Mouse (Mus musculus) 416B (cell line): ENCODE data around the gene Mrps24.
A peak's percentile ranks its signal among the peaks of the same experiment; 100 is the strongest.

Experiments used
- DNase-seq: peaks from one replicate; pipeline ENCODE4 v3.0.0; 2011; ENCODE audit warnings: low read depth

Mrps24 gene

DNA sequence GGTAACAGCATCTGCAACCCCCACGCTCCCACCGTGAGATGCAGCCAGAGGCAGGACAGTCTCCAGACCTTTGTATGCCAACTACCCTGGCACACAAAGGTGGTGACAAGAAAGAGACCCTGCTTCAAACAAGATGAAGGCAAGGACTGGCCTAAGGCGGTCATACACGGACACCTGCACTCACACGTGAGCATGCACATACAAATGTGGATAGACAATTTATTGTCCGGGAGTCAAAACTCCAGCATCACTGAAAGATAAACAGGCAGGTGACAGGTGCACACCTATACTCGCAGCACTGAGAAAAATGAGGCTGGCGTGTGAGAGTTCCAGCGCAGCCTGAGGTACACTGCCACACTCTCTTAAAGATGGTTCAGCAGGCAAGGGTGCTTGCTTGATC is 9.5 kb downstream of the Mrps24 start:
- DNase-seq, result no peak

DNA sequence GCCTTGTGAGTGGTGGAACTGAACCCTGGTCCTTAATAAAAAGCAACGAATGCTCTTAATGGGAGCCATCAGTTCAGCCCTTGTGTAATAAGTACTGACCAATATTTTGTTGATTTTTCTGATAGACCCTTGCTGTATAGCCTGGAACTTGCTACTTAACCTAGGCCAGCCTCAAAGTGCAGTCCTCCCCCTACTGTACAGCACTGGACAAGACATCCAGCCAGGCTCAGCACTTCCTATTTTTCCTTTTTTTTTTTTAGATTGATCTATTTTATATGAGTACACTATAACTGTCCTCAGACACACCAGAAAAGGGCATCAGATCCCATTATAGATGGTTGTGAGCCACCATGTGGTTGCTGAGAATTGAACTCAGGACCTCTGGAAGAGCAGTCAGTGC is 12.1 kb downstream of the Mrps24 start:
- peak; percentile 25 for DNase-seq

DNA sequence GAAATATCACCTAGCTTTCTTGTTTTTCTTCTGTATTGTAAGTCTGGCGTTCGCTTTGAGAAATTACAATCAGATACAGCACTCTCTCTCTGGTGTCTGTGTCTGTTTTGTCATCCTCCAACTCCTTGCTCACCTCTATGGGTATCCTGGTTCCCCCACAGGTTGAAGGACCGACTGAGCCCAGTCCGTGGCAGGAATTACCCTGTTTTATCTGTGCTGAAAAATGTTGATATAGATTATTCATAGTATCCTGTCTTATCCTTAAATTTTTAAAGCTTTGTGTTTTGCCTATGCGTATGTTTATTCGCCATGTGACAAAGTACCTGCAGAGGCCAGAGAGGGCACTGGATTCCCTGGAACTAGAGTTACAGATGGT is 12.5 kb downstream of the Mrps24 start:
- DNase-seq, result no peak

DNA sequence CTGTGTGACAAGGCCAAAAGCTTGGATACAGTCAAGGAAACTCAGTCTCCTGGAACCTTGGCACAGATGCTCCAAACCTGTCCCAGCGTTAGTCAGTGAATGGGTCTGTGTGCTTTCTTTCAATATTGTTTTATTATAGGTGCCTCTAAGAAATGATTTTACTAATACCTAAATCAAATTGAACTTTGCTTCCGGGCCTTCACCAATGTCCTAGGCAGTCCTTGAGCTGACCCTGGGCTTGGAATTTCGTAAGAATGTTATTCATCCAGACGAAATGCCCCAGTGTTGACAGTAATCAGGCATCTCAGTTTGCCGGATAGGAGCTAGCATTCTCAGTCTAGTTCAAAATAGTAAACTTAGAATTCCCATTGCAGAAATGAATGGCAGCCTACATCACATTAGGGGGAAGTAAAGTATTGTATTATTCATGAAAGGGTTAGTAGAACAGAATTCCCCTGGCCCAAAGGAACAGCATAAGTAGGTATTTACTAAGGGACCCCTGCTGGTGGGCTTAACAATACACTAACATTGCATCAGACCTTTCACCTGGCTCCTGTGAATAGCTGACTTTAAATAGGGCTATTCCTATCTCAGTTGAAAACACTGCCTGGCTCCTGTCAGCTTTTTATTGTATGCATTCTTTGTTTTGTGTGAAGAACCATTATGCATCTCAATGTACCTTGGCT is 13.1 kb downstream of the Mrps24 start:
- DNase-seq, result no peak

DNA sequence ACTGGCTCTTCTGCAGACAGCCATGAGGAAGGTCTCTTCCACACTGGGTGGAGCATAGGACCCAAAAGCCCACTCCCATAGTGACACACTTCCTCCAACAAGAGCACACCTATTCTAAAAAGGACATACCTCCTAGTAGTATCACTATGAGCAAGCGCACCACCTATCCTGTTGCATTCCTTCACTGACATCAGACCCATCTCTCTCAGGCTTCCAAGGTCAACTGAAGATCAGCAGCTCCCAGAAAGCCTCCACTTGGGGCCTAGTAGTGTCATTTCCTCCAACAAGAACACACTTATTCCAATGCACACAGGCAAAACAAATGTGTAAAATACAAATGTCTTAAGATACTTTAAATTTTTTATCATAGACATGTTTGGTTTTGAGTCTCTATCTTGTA is 13.7 kb downstream of the Mrps24 start:
- DNase-seq, result no peak

DNA sequence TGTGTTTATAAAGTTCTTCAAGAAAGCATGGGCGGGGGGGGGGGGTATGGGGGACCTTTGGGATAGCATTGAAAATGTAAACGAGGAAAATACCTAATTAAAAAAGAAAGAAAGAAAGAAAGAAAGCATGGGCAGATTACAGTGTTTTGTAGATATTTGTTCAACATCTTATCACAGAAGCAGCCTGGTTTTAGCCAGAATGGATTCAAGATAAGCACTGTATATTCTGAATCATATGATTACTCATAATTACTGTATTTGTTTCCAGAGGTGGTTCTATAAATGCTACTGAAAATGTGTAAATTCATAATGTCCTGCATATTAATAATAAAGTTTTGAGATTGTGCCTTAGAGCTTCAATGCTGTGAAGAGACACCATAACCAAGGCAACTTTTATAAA is 14.2 kb downstream of the Mrps24 start:
- DNase-seq, result no peak

DNA sequence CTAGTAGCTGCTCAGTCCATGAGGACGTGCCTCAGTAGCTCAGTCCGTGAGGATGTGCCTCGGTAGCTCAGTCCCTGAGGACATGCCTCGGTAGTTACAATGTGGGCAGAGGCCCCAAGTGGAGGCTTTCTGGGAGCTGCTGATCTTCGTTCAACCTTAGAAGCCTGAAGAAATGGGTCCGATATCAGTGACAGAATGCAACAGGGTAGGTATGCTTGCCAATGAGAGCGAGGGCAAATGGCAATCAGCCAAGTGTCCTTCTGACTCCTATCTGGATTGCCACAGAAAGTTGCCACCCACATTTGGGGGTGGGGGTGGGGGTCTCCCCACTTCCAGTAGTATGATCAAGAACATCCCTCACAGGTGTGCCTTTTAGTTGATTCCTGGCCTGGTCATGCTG is 14.7 kb downstream of the Mrps24 start:
- DNase-seq, result no peak

DNA sequence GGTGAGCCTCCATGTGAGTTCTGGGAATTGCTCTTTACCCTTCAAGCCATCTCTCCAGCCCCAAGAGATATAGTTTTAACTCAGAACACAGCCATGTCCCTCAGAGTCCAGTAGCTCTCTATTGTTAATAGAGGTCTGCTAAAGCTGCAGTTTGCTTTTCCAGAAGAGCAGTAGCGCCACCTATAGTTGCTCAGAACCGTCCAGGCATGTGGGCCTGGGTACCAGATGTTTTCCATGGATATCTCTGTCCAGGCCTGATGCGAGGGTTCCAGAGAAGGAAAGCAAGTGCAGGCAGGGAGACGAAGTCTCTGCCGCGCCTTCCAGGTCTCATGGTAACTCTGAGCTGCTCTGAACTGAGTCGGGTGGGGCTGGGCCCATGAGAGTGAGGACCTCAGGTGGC is 23.7 kb downstream of the Mrps24 start:
- DNase-seq, result peak; percentile 46

DNA sequence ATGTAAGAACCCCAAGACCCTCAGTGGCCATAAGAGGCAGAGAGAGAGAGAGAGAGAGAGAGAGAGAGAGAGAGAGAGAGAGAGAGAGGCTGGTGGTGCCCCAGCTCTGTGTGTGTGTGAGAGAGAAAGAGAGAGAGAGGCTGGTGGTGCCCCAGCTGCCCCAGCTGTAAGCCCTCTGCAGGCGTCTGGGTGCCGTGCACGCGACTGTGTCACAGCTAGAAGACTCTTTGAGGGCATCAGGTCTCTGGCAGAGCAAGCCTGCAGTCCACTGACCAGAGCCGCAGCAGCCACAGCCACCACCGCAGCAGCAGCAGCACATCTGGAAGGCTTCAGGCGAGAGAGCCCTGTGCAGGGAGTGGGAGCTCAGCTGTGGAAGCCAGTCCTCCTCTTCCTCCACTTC is 31.2 kb downstream of the Mrps24 start:
- DNase-seq, result peak; percentile 22

DNA sequence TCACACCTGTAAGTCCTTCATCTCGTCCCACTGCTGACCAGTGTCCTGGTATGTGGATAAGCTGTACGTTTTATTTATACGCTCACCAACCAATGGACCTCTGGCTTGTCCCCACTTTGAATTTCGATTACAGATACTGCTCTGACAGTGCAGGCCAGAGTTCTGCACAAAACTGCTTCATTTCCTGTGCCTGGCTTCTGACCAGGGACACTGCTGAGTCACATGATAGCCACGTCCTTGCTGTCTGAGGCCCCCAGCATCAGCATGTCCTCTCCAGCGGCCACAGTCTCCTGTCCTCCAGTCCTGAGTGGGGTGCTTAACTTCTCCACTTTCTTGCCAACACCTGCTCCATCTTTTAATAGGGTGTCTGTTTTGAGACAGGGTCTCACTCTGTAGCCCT is 32.9 kb downstream of the Mrps24 start:
- peak; percentile 33 for DNase-seq
